Mouse (Mus musculus) small intestine, adult 10 weeks (tissue): ENCODE data around the gene Med18. TPM values are rescaled to one million over a fixed set of nuclear protein-coding genes. Genes with fewer than 3 reads are reported as not detected.

ENCODE experiments used
- polyA plus RNA-seq: library from polyadenylated mRNA; stranded (reverse); fragments of 350-450 nt; fragmentation: Illumina TruSeq; extraction: RNeasy Lipid Tissue Mini Kit (QIAGEN cat#74804); gene quantifications from one replicate; pipeline ENCODE4 v1.2.3, GENCODE M21; 2014; ENCODE audit warnings: low replicate concordance

Med18 gene
- polyA plus RNA-seq, result 2.1 TPM

GRCm38 (mm10) chr4:132463430-132464254, at the start of gene Med18:
Gene Med18, minus strand, starts transcription at chr4:132463921.

GRCm38 (mm10) chr4:132510352-132510798, 46.7 kb upstream of the Med18 start, which contains the start of gene Sesn2:
Gene Sesn2, minus strand, starts transcription at chr4:132510501.

DNA sequence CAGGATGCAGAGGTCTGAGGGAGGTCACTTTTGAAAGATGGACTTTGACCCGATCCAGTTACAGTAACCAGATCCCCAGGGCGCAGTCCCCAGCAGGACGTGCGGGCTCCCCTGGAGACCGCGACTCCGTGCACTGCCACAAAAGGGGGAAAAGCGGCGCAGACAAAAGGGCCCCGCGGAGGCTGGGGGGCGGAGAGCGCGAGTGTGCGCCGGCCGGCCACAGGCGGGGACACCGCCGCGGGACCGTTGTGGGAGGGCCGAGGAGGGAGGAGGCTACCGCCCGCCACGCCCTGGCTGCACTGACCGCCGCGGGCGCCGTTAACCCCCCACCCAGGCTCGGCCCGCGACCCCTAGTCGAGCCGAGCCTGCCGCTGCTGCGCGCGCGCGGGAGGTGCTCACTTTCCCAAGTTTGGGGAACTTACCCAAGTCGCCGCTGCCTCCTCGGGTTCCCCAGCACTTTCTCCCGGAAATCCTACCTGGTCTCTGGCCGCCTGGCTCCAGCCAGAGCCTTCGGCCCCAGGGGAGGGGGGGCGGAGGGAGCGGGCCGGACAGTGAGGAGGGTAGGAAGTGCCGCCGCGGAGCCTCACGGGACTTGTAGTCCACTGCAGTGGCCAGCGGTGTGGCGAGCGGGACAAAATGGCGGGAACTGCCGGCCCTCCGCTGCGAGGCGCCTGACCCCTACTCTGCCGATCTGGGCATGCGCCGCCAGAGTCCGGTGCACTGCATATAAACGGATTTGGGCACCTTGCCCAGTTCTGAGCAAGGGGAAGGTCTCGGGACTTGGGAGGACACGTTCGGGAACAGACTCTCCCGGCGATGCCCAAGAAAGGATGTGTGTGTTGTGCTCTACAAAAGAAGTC, 41.6 kb downstream of the Med18 start, which contains the start of gene Phactr4:
TSS of gene Phactr4 (minus strand) at position 567 of the 860 bp plus-strand sequence.

Other genes starting within 250 kb of the Med18 start
- 3.2 TPM for gene Gmeb1, start 202.3 kb downstream of the Med18 start, polyA plus RNA-seq
- 21.8 TPM for gene Taf12, start 189.5 kb downstream of the Med18 start, polyA plus RNA-seq
- not detected for gene Rab42, start 160.5 kb downstream of the Med18 start, polyA plus RNA-seq
- 4.9 TPM for gene Trnau1ap, start 134.4 kb downstream of the Med18 start, polyA plus RNA-seq
- gene Rcc1, start 110.3 kb downstream of the Med18 start, polyA plus RNA-seq, result 5.2 TPM
- 32.2 TPM for gene Phactr4, start 41.4 kb downstream of the Med18 start, polyA plus RNA-seq
- 0.15 TPM for gene Sesn2, start 46.6 kb upstream of the Med18 start, polyA plus RNA-seq
- gene Atpif1, start 69.7 kb upstream of the Med18 start, polyA plus RNA-seq, result 553 TPM
- gene Dnajc8, start 71.6 kb upstream of the Med18 start, polyA plus RNA-seq, result 176 TPM
- gene Ptafr, start 100.1 kb upstream of the Med18 start, polyA plus RNA-seq, result 2.0 TPM
- gene Eya3, start 175.1 kb upstream of the Med18 start, polyA plus RNA-seq, result 20.1 TPM